Mouse (Mus musculus) intestine, embryonic 15.5 days (tissue): Measurements from ENCODE around the gene Paqr7. TPM values are rescaled to one million over a fixed set of nuclear protein-coding genes. Genes with fewer than 3 reads are reported as not detected.

Experiments used
- ATAC-seq: fragments of 200-750 bp; cut with Nextera tagmentation; 2 replicates; pipeline ENCODE4 v1.8.0; 2017; ENCODE audit warnings: moderate TSS enrichment, moderate library complexity
- H3K27ac ChIP-seq: fragments of 300-500 bp; sonication (generic); 2 replicates; pipeline ENCODE4 v1.5.1; 2015; ENCODE audit warnings: mild to moderate bottlenecking, inconsistent platforms
- H3K27me3 ChIP-seq: fragments of 300-500 bp; sonication (generic); replicated peaks from 2 replicates; pipeline ENCODE4 v1.6.1; 2015; ENCODE audit warnings: inconsistent platforms
- H3K36me3 ChIP-seq: fragments of 300-500 bp; sonication (generic); 2 replicates; pipeline ENCODE4 v1.6.1; 2015; ENCODE audit warnings: inconsistent platforms
- H3K4me1 ChIP-seq: fragments of 300-500 bp; sonication (generic); replicated peaks from 2 replicates; pipeline ENCODE4 v1.6.1; 2015; ENCODE audit warnings: inconsistent platforms
- H3K4me2 ChIP-seq: fragments of 300-500 bp; sonication (generic); replicated peaks from 2 replicates; pipeline ENCODE4 v1.6.1; 2015; ENCODE audit warnings: mild to moderate bottlenecking, inconsistent platforms
- H3K4me3 ChIP-seq: fragments of 300-500 bp; sonication (generic); replicated peaks from 2 replicates; pipeline ENCODE4 v1.5.1; 2015; ENCODE audit warnings: inconsistent platforms
- H3K9ac ChIP-seq: fragments of 300-500 bp; sonication (generic); 2 replicates; pipeline ENCODE4 v1.6.1; 2015; ENCODE audit warnings: inconsistent platforms
- H3K9me3 ChIP-seq: fragments of 300-500 bp; sonication (generic); 2 replicates; pipeline ENCODE4 v1.6.1; 2016; ENCODE audit warnings: inconsistent platforms
- WGBS: fragments of 180-500 bp; shearing (Covaris S2); methylation state at CpG from one replicate; pipeline ENCODE4 v1.1.7; 2015; 5-methylcytosine and 5-hydroxymethylcytosine counted together
- polyA plus RNA-seq: library from polyadenylated mRNA; unstranded; fragments of >200 nt; fragmentation: Nextera tagmentation; extraction: Ambion mirVana; gene quantifications from 2 replicates; pipeline ENCODE4 v1.2.1, GENCODE M21; 2015

Paqr7 gene
- 11.5 TPM in 2 replicates for polyA plus RNA-seq

DNA sequence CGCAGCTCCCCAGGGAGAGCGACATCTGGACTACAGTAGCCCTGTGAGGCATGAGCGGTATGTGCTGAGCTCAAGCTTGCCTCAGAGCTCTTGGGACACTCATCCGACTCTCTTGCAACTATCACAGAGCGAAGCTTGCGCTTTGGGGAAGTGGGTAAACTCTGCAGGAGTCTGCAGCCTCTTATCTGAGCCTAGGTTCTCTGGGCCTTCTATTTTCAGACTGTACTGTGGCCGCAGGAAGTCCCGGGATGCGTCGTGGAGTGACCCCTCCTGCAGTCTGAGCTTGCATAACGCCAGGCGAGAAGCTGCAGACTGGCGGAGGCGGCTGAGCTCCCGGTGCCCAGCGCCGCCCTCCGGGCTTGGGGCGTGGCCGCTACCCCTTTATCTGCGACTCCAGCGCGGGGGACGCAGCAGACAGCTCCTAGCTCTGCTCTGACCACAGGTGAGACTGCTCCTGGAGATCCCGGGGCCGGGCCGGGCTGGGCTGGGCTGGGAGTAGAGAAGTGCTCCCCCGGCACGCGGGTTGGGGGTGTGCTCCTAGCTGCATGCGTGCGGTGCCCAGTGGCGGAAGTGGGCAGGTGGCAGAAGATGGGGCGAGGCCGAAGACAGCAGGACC, at the start of gene Paqr7:
TSS of gene Paqr7 (plus strand) at position 103 of the 616 bp plus-strand sequence.
- H3K9ac ChIP-seq, result peak within 1 kb of the TSS; percentile 62
- H3K4me2 ChIP-seq, result peak within 1 kb of the TSS; percentile 99
- peaks cover 30% of the 10 kb centered on the region for H3K4me1 ChIP-seq
- peak within 1 kb of the TSS; percentile 56 for H3K4me3 ChIP-seq
- WGBS, result 4% methylated on average over 35 of the region's 35 CpGs
- peak within 1 kb of the TSS; percentile 73 for H3K27ac ChIP-seq
- no peaks in the 10 kb centered on the region for H3K27me3 ChIP-seq
- no peaks in the 10 kb centered on the region for H3K9me3 ChIP-seq
- peak; percentile 72 for ATAC-seq
- no peaks in the 10 kb centered on the region for H3K36me3 ChIP-seq

DNA sequence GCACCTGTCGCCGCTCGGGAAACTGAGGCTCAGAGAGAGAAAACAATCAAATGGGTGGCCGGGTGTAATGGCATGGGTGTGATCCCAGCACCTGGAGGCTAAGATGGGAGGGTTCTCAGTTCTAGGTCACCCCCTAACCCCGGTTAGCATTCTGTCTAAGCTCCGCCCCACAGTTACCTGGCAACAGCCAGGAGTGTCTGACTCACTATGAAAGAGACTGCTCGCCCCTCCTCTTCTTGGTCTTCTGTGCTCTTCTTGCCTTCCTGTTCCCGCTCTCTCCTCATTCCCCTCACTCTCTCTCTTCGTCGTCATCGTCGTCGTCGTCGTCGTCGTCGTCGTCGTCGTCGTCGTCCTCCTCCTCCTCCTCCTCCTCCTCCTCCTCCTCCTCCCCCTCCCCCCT, 48.5 kb upstream of the Paqr7 start:
- Histone ChIP-seq H3K4me2 (no peak overlapping the region), H3K9me3 (no peaks in the 10 kb centered on the region), H3K4me3 (no peak overlapping the region), H3K4me1 (peaks cover 4% of the 10 kb centered on the region; the same call in 1 of the 2 replicates), H3K27ac (no peak overlapping the region), H3K36me3 (no peaks in the 10 kb centered on the region), H3K9ac (no peak overlapping the region), H3K27me3 (no peaks in the 10 kb centered on the region)
- WGBS, result 54% methylated on average over 18 of the region's 23 CpGs
- ATAC-seq, result no peak

DNA sequence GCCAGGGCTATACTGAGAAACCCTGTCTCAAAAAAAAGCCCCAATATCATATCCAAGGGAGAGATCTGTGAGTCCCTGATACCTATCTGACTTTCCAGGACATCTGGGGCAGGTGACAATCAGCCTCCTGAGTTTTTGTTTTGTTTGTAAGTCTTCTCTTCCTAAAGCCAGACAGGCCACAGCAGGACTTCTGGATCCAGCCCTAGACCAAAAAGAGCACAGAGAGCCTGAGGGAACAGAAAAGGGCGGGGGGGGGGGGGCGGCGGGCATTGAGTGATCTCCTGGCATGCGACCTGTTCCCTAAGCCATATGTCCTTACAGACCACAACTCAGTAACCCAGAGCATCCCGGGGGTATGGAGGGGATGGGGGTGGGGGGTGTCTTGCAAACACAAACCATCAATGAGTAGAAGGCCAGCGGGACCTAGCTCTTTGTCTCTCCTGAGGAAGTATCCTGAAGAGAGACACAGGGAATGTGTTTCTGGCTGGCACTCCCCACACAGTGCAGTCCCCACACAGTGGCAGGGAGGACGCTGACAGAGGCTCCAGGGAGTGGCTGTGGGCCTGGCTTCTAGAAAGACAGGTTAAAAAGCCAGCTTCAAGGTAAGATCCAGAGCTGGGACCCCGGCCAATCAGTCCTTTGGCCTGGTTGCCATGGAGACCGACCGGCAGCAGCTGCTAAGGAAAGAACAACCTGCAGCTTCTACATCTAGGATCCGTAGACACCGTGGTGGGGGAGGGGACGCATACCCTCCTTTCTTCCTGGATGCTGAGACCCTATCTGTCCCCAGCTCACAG, 46.7 kb upstream of the Paqr7 start:
- Histone ChIP-seq H3K4me1 (peaks cover 6% of the 10 kb centered on the region), H3K4me2 (no peak overlapping the region), H3K4me3 (no peak overlapping the region), H3K36me3 (no peaks in the 10 kb centered on the region), H3K9ac (no peak overlapping the region), H3K27me3 (peaks cover 10% of the 10 kb centered on the region), H3K9me3 (no peaks in the 10 kb centered on the region), H3K27ac (no peak overlapping the region)
- ATAC-seq, result no peak
- WGBS, result 46% methylated on average over 13 of the region's 13 CpGs

DNA sequence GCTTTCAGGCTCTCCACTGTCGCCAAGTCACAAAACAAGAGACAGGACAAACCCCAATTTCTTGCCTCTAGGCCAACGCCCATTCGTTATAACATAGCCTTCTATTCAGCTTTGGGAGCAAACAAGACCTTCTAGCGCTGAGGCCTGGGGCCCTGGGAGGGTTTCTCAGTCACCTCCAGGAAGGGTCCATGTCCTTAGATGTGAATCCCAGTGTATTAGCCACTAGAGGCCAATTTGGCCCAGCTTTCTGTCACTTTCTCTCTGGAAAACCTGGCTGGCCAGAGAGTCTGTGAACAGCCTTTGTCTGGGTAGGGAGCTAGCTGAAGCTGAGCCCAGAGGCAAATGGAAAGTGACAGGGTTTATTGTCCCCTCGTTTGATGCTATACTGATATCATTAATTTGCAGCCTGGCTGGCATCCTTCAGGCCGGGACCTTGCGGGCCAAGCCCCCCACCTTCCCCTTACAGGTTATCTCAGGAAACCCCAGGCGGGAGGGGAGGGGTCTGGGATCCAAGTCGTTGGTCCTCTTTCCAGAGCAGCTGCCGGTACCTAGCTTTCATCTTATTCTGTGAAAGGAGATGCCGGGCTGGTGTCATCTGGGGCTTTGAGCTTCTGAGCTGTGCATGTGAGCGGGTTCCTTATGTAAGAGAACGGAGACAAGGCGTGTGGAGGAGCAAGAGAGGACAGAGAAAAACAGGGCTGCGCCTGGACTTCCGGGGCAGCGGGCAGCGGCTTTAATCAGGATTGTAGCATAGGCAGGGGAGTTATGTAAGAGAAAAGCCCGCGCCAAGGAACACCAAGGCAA, 45.9 kb upstream of the Paqr7 start:
- 34% methylated on average over 20 of the region's 20 CpGs for WGBS
- no peaks in the 10 kb centered on the region for H3K9me3 ChIP-seq
- H3K27me3 ChIP-seq, result peaks cover 10% of the 10 kb centered on the region
- H3K4me1 ChIP-seq, result peaks cover 9% of the 10 kb centered on the region
- no peaks in the 10 kb centered on the region for H3K36me3 ChIP-seq
- no peak for ATAC-seq
- H3K9ac ChIP-seq, result no peak overlapping the region
- no peak overlapping the region for H3K4me3 ChIP-seq
- H3K4me2 ChIP-seq, result peak overlapping the region; percentile 27
- no peak overlapping the region for H3K27ac ChIP-seq

DNA sequence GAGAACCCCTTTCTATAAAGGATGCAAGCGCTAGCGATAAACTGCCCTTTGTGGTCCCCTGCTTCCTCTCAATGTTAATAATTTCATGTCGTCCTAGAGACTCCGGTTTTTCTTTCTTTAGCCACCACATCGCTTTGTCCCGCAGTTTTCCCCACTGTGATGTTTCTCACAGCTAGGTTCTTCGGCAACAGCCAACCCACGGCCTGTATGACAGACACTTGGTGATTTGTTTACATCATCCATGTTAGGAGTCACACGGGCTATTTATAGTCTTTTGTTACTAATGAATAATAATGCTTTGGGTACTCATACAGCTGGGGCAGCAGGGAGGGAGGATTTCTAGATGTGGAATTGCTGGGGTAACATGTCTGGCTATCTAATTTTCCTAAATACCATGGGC, 45.0 kb upstream of the Paqr7 start:
- Histone ChIP-seq H3K4me1 (peaks cover 9% of the 10 kb centered on the region), H3K4me3 (no peak overlapping the region), H3K4me2 (no peak overlapping the region), H3K36me3 (no peaks in the 10 kb centered on the region), H3K27ac (no peak overlapping the region), H3K27me3 (peaks cover 10% of the 10 kb centered on the region), H3K9ac (no peak overlapping the region), H3K9me3 (no peaks in the 10 kb centered on the region)
- WGBS, result 61% methylated on average over 9 of the region's 9 CpGs
- ATAC-seq, result no peak

DNA sequence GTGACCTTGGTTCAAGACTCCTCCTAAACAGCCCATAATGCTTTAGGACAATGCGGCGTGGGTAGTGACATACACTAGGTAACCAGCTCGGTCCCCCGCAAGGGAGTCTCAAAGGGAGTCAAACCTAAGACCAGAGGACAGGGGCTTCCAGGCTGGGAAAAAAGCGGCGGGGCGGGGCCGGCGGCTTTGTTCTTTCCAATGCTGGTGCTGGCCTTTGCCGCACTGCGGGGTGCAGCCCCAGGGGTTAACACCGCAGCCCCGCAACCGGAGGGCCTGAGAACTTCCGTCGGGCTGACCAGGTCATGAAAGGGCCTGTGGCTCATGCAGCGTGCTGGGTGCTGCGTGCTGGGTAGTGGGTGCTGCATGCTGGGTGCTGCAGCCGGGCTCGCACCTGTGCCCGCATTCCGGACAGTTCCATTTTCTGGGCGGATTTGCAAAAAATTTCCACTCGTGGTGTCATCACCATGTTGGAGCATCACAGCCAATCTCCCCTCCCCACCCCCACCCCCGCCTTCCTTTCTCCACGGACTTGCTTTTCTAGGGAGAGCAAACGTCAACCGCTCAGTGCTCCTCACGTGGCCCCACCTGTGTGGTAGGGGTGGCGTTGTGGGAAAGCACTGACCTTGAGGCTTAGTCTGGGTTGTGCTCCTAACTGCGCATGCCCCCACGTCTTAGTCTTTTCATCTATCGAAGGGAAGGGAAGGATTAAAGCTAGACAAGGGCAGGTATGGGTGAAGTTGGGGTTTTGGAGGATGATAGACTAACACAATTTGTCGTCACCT, 42.7 kb upstream of the Paqr7 start:
- Histone ChIP-seq H3K9ac (no peak overlapping the region), H3K27ac (no peak overlapping the region), H3K27me3 (peaks cover 10% of the 10 kb centered on the region), H3K36me3 (no peaks in the 10 kb centered on the region), H3K4me2 (peak overlapping the region; percentile 43), H3K9me3 (no peaks in the 10 kb centered on the region), H3K4me1 (peaks cover 9% of the 10 kb centered on the region), H3K4me3 (no peak overlapping the region)
- WGBS, result 31% methylated on average over 34 of the region's 34 CpGs
- ATAC-seq, result no peak

DNA sequence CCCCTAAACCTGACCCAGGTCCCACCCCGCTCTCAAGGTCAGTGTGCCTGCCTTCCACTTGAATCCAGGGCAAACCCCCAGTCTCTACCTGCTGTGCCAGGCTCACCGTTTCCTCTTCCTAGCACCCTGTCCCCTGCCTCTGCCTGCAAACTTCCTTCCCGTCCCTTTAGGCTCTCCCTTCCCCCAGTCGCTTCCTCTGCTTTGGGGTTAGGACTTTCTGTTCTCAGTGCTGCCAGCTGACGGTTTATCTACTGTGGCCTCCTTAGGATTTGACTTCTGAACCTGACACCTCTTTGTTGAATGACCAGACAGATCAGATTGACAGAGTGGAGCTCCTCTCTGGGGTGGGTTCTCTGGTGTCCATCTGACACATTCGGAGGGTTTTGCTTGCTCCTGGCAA, 41.2 kb upstream of the Paqr7 start:
- no peak for ATAC-seq
- H3K27ac ChIP-seq, result no peak overlapping the region
- WGBS, result 38% methylated on average over 6 of the region's 6 CpGs

GRCm38 (mm10) chr4:134457130-134457825, 39.2 kb upstream of the Paqr7 start:
- Histone ChIP-seq H3K27me3 (peaks cover 10% of the 10 kb centered on the region), H3K4me1 (peaks cover 6% of the 10 kb centered on the region; the same call in 1 of the 2 replicates), H3K9me3 (no peaks in the 10 kb centered on the region), H3K27ac (no peak overlapping the region), H3K4me3 (no peak overlapping the region), H3K9ac (no peak overlapping the region), H3K4me2 (no peak overlapping the region), H3K36me3 (no peaks in the 10 kb centered on the region)
- WGBS, result 53% methylated on average over 7 of the region's 7 CpGs
- no peak for ATAC-seq

More for the DNA sequence above, 41.2 kb upstream of the Paqr7 start:
- no peaks in the 10 kb centered on the region for H3K36me3 ChIP-seq
- H3K4me1 ChIP-seq, result peaks cover 9% of the 10 kb centered on the region
- H3K9me3 ChIP-seq, result no peaks in the 10 kb centered on the region
- no peak overlapping the region for H3K9ac ChIP-seq
- no peak overlapping the region for H3K4me3 ChIP-seq
- no peak overlapping the region for H3K4me2 ChIP-seq
- H3K27me3 ChIP-seq, result peaks cover 10% of the 10 kb centered on the region

GRCm38 (mm10) chr4:134458856-134459255, 37.6 kb upstream of the Paqr7 start:
- no peak overlapping the region for H3K4me3 ChIP-seq
- ATAC-seq, result no peak
- no peak overlapping the region for H3K4me2 ChIP-seq
- H3K27me3 ChIP-seq, result peaks cover 4% of the 10 kb centered on the region
- H3K9ac ChIP-seq, result no peak overlapping the region
- no peaks in the 10 kb centered on the region for H3K36me3 ChIP-seq
- H3K9me3 ChIP-seq, result no peaks in the 10 kb centered on the region
- H3K4me1 ChIP-seq, result peaks cover 4% of the 10 kb centered on the region; the same call in 1 of the 2 replicates
- H3K27ac ChIP-seq, result no peak overlapping the region
- 73% methylated on average over 5 of the region's 5 CpGs for WGBS

DNA sequence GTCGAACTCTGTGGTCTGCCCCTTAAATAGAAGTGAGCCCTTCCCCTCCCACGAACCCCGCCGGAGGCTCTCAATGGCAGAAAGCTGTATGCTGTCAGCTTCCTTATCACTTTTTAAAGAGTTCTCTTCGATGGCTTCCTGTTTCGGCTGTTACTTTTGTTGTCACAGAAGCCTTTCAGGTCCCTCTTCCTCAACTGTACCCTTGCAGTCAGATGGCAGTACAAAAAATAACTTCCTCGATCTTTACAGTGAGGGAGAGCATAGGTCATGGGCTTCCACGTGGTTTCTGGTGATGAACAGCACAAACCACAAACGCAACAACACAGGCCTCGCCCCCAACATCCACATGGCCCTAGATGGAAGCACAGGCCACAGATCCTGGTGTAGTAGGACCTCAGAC, 36.2 kb upstream of the Paqr7 start:
- no peaks in the 10 kb centered on the region for H3K9me3 ChIP-seq

DNA sequence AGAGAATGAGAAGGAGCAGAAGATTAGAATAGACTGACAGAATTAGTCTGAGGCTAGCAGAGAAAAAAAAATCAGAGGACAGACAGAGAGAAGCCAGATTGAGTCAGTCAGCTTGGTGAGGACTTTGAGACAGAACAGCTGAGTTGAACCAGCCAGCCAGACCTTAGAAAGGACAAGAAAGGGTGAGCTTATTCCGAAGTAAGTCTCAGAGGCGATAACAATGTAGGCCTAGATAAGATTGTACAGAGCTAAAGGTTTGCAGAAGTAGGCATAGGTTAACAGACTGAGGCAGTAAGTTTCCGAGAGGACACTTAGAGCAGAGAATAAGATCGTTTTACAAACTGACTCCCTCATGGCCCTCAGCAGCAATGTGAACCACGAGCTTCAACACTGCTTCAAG, 35.2 kb upstream of the Paqr7 start:
- Histone ChIP-seq H3K4me2 (no peak overlapping the region), H3K9ac (no peak overlapping the region; the same call in 1 of the 2 replicates), H3K4me3 (no peak overlapping the region), H3K36me3 (no peaks in the 10 kb centered on the region), H3K4me1 (no peaks in the 10 kb centered on the region), H3K27me3 (no peaks in the 10 kb centered on the region), H3K9me3 (no peaks in the 10 kb centered on the region), H3K27ac (no peak overlapping the region)
- ATAC-seq, result no peak
- 75% methylated on average over 5 of the region's 5 CpGs for WGBS

More for the DNA sequence above, 36.2 kb upstream of the Paqr7 start:
- no peak for ATAC-seq
- H3K4me3 ChIP-seq, result no peak overlapping the region
- no peak overlapping the region for H3K4me2 ChIP-seq
- no peak overlapping the region for H3K9ac ChIP-seq
- WGBS, result 75% methylated on average over 10 of the region's 10 CpGs
- no peak overlapping the region for H3K27ac ChIP-seq
- H3K4me1 ChIP-seq, result 0 out of 2 replicates have a peak, but pooled peaks cover 1% of the 10 kb centered on the region
- H3K27me3 ChIP-seq, result no peaks in the 10 kb centered on the region
- no peaks in the 10 kb centered on the region for H3K36me3 ChIP-seq
